Mouse (Mus musculus) bone marrow macrophage, adult 2 months (primary cell): ENCODE results near the gene Slc4a3. TPM values are rescaled to one million over a fixed set of nuclear protein-coding genes. Genes with fewer than 3 reads are reported as not detected.

ENCODE experiments used
- H3K27ac ChIP-seq: 2 replicates; pipeline ENCODE4 v1.5.1; 2012; ENCODE audit warnings: low read depth, low read length; ENCODE audit not compliant: insufficient read depth
- H3K4me1 ChIP-seq: 2 replicates; pipeline ENCODE4 v1.6.1; 2012; ENCODE audit warnings: low read length; ENCODE audit not compliant: control insufficient read depth, insufficient read depth
- H3K4me3 ChIP-seq: 2 replicates; pipeline ENCODE4 v1.5.1; 2012; ENCODE audit warnings: mild to moderate bottlenecking, low read length, moderate library complexity; ENCODE audit not compliant: insufficient read depth
- CTCF ChIP-seq: IDR thresholded peaks from 2 replicates; pipeline ENCODE4 v1.5.1; 2012; ENCODE audit warnings: low read depth, mild to moderate bottlenecking, low read length, moderate library complexity
- POLR2A ChIP-seq: IDR thresholded peaks from 2 replicates; pipeline ENCODE4 v1.6.1; 2012; ENCODE audit warnings: mild to moderate bottlenecking, low read depth, low read length, borderline replicate concordance
- polyA plus RNA-seq: library from polyadenylated mRNA; stranded (reverse); fragments of >200 nt; gene quantifications from 2 replicates; pipeline ENCODE4 v1.2.4, GENCODE M21; 2012; ENCODE audit not compliant: missing spikeins, insufficient read depth, insufficient read length

The Slc4a3 gene
- polyA plus RNA-seq, 1 experiment: 3.1 TPM

- Histone ChIP-seq H3K4me1 (no peaks in the 10 kb centered on the region), H3K27ac (no peak overlapping the region), H3K4me3 (no peak overlapping the region)
- TF ChIP-seq POLR2A: no peak
- no peak for TF ChIP-seq CTCF
Observed at GRCm38 (mm10) chr1:75574476-75575310, 28.6 kb downstream of the Slc4a3 start.

DNA sequence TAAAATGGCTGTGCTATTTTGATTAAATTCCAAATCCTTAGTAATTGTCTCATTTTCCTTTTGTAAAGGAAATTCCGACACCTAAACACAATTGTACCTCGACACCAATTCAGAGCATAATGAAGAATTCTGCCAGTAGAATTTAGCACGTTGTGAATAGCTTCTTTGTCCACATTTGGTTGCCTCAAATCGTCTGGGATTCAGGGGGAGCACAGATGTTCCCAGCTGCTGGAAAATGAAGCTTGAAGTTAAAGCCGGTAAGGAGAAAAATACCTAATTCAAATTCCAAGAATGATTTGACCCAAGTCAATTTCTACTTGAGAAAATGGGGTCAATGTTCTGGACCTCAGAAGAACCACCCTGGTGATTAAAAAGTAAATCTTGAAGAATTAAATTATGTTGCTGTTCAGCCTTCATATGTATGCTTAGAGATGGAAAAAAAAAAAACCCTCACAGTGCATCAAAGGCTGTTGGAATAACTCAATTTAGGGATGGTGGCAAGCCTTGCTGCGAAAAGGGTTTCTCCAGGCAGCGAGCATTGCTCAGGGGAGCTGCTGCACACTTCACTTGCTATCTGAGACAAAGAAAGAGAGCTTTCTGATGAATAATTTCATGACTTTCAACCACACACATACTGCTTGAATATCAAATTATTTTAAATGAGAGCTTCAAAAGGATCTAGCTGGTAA lies 36.0 kb downstream of the Slc4a3 start:
- TF ChIP-seq CTCF (no peak), POLR2A (no peak)

DNA sequence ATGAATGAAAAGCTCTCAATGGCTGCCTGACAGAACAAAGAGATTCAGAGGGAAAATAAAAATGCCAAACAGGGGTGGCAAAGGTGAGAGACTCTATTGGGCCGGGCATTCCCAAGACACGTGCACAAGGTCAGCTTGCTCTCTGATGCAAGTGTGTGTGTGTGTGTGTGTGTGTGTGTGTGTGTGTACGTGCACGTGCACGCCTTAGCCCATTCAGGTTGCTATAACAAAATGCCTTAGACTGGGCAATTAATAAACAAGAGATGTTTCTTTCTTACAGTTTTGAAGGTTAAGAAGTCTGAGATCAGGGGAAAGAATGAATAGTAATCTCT lies 36.5 kb downstream of the Slc4a3 start:
- no peak overlapping the region for H3K4me3 ChIP-seq
- no peaks in the 10 kb centered on the region for H3K4me1 ChIP-seq
- TF ChIP-seq POLR2A (no peak), CTCF (no peak)
- no peak overlapping the region for H3K27ac ChIP-seq

More for the DNA sequence above, 36.0 kb downstream of the Slc4a3 start:
- Histone ChIP-seq H3K4me3 (no peak overlapping the region), H3K4me1 (no peaks in the 10 kb centered on the region), H3K27ac (no peak overlapping the region)

GRCm38 (mm10) chr1:75583034-75583433 lies 37.0 kb downstream of the Slc4a3 start:
- Histone ChIP-seq H3K4me3 (no peak overlapping the region), H3K27ac (no peak overlapping the region), H3K4me1 (no peaks in the 10 kb centered on the region)
- no peak for TF ChIP-seq CTCF

- Histone ChIP-seq H3K4me1 (no peaks in the 10 kb centered on the region), H3K27ac (no peak overlapping the region)
- TF ChIP-seq POLR2A (no peak), CTCF (no peak)
Observed at GRCm38 (mm10) chr1:75586791-75587190, 40.7 kb downstream of the Slc4a3 start.

GRCm38 (mm10) chr1:75587738-75588719 lies 42.0 kb downstream of the Slc4a3 start:
- TF ChIP-seq POLR2A (no peak), CTCF (no peak)
- Histone ChIP-seq H3K4me1 (no peaks in the 10 kb centered on the region), H3K4me3 (no peak overlapping the region), H3K27ac (no peak overlapping the region)

More at GRCm38 (mm10) chr1:75586791-75587190, 40.7 kb downstream of the Slc4a3 start:
- no peak overlapping the region for H3K4me3 ChIP-seq

DNA sequence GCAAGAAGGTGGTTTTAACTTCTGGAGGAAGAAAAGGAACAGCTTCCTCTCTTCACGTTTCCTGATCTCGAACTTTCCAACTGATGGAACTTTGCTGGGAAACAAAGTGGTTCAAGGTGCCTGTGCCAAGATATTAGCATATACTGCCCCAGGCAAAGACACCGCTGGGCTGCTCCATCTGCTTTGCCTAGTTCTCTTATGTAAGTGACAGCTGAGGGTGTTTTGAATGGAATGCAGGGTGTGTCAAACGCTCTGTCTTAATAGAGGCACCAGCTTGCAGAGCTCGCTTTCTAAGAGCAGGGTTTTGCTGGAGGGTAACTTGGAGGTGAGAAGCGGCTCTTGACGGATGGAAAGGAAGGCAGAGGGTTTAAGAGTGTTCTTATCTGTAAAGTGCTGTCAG lies 42.8 kb downstream of the Slc4a3 start:
- TF ChIP-seq CTCF (no peak), POLR2A (no peak)
- Histone ChIP-seq H3K4me3 (no peak overlapping the region), H3K27ac (no peak overlapping the region), H3K4me1 (no peaks in the 10 kb centered on the region)

- TF ChIP-seq CTCF (no peak), POLR2A (no peak)
- Histone ChIP-seq H3K27ac (no peak overlapping the region), H3K4me3 (no peak overlapping the region), H3K4me1 (no peaks in the 10 kb centered on the region)
Observed at GRCm38 (mm10) chr1:75589983-75590382, 43.9 kb downstream of the Slc4a3 start.

DNA sequence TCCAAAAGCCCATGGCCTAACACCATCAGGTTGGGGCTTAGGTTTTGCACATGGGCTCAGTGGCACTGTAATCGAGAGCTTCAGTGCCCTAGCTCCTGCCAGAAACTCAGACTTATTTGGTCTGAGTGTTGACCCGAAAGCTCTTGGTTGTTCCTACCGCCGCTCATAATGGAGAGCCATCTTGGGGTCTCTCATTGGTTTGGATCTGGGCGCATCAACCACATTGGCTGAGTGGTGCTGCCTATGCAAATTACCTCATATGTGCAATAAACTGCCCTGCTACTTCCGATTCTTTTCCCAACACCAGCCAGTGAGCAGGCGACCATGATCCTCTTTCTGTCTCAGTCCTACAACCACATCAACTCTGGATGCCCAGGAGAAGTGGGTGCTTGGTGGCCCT lies 47.9 kb downstream of the Slc4a3 start:
- no peak for TF ChIP-seq CTCF
- TF ChIP-seq POLR2A: no peak
- Histone ChIP-seq H3K27ac (no peak overlapping the region), H3K4me1 (no peaks in the 10 kb centered on the region), H3K4me3 (no peak overlapping the region)

GRCm38 (mm10) chr1:75594836-75595235 lies 48.8 kb downstream of the Slc4a3 start:
- Histone ChIP-seq H3K4me3 (no peak overlapping the region), H3K4me1 (no peaks in the 10 kb centered on the region), H3K27ac (no peak overlapping the region)
- no peak for TF ChIP-seq POLR2A
